Mouse (Mus musculus) gastrocnemius, adult 18-20 months (tissue): Measurements from ENCODE around the gene Spg11. TPM values are rescaled to one million over a fixed set of nuclear protein-coding genes. Genes with fewer than 3 reads are reported as not detected.
"Not testable (repeated sequence)": the region's sequence is repeated elsewhere in the genome, so short reads cannot be mapped to it uniquely, and the experiment has no call there.

Source experiments
- DNase-seq: peaks from one replicate; pipeline ENCODE4 v3.0.0; 2021; ENCODE audit warnings: low spot score
- microRNA-seq: library from miRNA; unstranded; fragments of <30 nt; microRNA quantifications from one replicate; pipeline ENCODE4 v1.2.0, GENCODE M21; 2021
- total RNA-seq, 2 experiments: library from RNA; stranded (reverse); gene quantifications; 2 replicates each; pipeline ENCODE4 v1.2.3; 2021

Gene Spg11
- total RNA-seq, 2 experiments from 2014 or later, result 5.8 to 6.4 TPM

- DNase-seq, result no peak
Measured at GRCm38 (mm10) chr2:122066241-122066640, 51.9 kb downstream of the Spg11 start.

GRCm38 (mm10) chr2:122065200-122065969 is 52.8 kb downstream of the Spg11 start:
- no peak for DNase-seq

GRCm38 (mm10) chr2:122059365-122060115 is 58.6 kb downstream of the Spg11 start:
- peak; percentile 28 for DNase-seq

DNA sequence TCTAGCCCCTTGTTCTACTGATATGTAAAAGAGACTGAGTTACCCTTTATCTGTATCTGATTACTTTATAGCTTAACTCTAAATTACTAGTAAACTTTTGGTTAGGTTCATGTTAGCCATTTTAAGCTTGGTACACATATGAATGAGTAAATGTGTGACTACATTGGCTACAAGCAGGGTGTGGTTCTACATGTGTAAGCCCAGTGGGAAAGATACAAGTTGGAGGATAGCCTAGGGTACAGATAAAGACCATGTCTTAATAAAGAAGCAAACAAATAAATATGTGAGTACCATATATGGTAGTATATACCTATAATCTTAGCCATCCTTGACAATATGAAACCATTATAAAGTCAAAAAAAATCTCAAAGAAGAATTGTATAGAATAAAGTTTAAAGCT is 74.3 kb downstream of the Spg11 start:
- no peak for DNase-seq

DNA sequence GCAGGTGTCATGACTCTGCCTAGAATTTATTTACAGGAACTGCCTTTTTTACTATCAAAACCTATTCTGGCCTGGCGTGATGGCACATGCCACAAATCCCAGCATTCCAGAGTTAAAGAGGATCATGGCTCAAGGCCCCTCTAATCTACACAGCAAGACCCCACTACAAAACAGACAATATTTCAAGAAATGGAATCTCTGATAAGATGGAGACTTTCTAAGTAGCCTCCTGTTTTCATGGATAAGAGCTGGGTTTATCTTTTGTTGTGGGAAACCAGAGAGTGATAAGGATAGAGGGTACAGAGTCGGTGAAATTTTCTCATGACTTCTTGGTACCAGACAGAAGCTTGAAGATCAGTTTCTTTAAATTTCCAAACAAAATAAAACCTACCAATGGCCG is 82.1 kb downstream of the Spg11 start:
- no peak for DNase-seq

DNA sequence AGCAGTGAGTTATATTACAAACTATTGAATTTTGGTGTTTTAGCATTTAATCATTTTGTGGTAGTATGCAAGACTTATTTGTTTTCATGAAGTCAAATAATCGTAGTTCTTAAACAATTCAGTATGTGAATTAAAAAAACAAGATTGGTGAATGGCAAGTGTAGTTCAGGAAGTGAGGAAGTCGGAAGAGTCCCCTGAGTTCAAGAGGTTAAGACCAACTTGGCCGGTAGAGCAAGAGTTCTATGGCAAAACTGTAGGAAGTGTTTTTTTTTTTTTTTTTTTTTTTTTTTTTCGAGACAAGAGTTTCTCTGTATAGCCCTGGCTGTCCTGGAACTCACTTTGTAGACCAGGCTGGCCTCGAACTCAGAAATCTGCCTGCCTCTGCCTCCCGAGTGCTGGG is 86.2 kb downstream of the Spg11 start:
- no peak for DNase-seq

- DNase-seq, result peak; percentile 35
Measured at GRCm38 (mm10) chr2:122028756-122029700, 89.2 kb downstream of the Spg11 start.

GRCm38 (mm10) chr2:122027862-122028755 is 90.1 kb downstream of the Spg11 start, which contains the start of gene Eif3j1:
Gene Eif3j1, plus strand, starts transcription at chr2:122028546.
- peak; percentile 87 for DNase-seq

- DNase-seq, result not testable (repeated sequence)
Measured at GRCm38 (mm10) chr2:122027091-122027490, 91.1 kb downstream of the Spg11 start.

DNA sequence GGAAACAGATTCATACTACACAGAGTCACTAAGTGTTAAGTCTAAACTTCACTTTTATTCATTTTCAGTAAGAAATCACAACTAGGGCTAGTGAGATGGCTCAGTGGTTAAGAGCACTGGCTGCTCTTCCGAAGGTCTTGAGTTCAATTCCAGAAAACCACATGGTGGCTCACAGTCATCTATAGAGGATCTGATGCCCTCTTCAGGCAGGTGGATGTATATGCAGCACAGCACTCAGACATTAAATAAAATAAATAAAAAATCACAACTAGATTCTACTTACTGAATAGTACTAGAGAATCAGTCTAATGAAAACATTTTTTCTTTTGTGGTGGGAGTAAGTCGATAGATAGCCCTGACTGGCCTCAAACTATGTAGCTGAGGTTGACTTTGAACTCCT is 95.9 kb downstream of the Spg11 start:
- no peak for DNase-seq

DNA sequence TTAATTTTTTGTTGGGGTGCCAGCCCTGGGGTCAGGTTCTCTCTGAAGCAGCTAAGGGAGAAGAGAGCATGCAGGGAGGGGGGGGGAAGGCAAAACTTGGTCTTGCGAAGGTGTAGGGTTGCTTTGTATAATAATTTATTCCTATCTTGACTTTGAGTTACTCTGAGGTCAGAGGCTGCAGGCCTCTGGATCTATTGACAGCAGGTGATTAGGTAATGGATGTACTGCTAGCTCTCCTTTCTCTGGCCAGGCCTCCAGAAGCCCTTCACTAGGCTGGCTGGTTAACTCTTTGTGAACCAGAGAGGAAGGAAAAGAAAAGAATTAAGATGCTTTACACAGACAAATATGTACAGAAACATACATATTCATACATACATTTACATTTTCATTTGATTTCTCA is 99.5 kb downstream of the Spg11 start:
- no peak for DNase-seq

- DNase-seq, result no peak
Measured at GRCm38 (mm10) chr2:122011441-122011840, 106.7 kb downstream of the Spg11 start.

- DNase-seq, result no peak
Measured at GRCm38 (mm10) chr2:122008832-122009231, 109.4 kb downstream of the Spg11 start.

Small RNA genes lying within 50 kb of the gene (microRNA-seq; reads per million reads assigned to microRNA genes)
- not detected for gene Gm47314

Other genes starting within 250 kb of the Spg11 start
- 1 to 10 TPM; 4.9 to 7.8 TPM for gene Ctdspl2, start 162.4 kb downstream of the Spg11 start, total RNA-seq
- not detected for gene Mageb3, start 162.3 kb downstream of the Spg11 start, total RNA-seq
- gene Eif3j1, start 89.8 kb downstream of the Spg11 start, total RNA-seq, result 10 to 100 TPM; 31.2 to 35.6 TPM
- gene B2m, start 29.3 kb upstream of the Spg11 start, total RNA-seq, result 100 to 1,000 TPM in 1 of 2 experiments, 10 to 100 TPM in 1; 82.2 to 128 TPM
- not detected for gene Trim69, start 42.3 kb upstream of the Spg11 start, total RNA-seq
- gene Patl2, start 67.8 kb upstream of the Spg11 start, total RNA-seq, result not detected
- not detected for gene Terb2, start 67.9 kb upstream of the Spg11 start, total RNA-seq
- 10 to 100 TPM; 65.2 to 69.0 TPM for gene Sord, start 116.4 kb upstream of the Spg11 start, total RNA-seq
- gene Duox2, start 180.1 kb upstream of the Spg11 start, total RNA-seq, result under 1 TPM; 0.07 to 0.09 TPM
- not detected for gene Duoxa2, start 180.5 kb upstream of the Spg11 start, total RNA-seq
- gene Duoxa1, start 195.3 kb upstream of the Spg11 start, total RNA-seq, result 1 to 10 TPM in 1 of 2 experiments, under 1 TPM in 1; 0.25 to 1.2 TPM
- under 1 TPM; 0.50 to 0.83 TPM for gene Duox1, start 197.3 kb upstream of the Spg11 start, total RNA-seq